Mouse (Mus musculus) kidney, postnatal 36 days (tissue): ENCODE data around the gene Tmem44.
A peak's percentile ranks its signal among the peaks of the same experiment; 100 is the strongest.

ENCODE experiments used
- DNase-seq, 2 experiments: peaks; one replicate each; pipeline ENCODE4 v3.0.0; 2021 to 2022; ENCODE audit warnings: mixed read lengths in 2 of 2

The Tmem44 gene

DNA sequence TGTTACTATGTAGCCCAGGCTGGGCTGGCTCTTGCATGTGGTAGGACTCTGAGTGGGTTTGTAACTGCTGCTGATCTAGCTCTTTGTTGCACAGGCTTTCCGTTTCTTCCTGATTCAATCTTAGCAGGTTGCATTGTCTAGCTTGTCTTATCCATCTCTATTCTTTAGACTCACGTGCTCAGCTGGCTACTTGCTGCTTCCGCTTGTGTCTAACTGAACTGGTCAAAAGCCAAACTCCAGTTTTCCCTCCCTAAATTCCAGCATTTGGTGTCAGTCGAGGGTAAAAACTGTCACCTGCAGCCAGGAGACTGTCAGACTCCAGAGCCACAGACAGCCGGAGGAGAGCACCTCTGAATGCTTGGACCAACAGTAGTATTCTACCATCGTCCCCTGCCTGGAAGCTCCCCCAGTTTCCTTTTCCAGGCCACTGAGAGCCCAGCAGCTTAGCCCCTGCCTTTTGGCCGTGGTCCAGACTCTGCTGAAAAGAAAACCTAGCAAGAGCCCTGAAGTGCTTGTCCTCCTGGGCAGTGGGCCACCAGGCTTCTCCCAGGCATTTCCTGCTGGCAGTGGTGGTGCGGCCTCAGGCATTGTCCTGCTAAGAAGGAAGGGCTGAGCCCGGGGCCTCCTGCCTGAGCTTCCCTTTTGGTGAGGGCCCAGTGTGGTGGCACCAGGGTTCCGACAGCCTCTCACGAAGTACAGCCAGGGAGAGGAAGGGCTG, 2.1 kb upstream of the Tmem44 start:
- DNase-seq, result peak; percentile 90 to 91

DNA sequence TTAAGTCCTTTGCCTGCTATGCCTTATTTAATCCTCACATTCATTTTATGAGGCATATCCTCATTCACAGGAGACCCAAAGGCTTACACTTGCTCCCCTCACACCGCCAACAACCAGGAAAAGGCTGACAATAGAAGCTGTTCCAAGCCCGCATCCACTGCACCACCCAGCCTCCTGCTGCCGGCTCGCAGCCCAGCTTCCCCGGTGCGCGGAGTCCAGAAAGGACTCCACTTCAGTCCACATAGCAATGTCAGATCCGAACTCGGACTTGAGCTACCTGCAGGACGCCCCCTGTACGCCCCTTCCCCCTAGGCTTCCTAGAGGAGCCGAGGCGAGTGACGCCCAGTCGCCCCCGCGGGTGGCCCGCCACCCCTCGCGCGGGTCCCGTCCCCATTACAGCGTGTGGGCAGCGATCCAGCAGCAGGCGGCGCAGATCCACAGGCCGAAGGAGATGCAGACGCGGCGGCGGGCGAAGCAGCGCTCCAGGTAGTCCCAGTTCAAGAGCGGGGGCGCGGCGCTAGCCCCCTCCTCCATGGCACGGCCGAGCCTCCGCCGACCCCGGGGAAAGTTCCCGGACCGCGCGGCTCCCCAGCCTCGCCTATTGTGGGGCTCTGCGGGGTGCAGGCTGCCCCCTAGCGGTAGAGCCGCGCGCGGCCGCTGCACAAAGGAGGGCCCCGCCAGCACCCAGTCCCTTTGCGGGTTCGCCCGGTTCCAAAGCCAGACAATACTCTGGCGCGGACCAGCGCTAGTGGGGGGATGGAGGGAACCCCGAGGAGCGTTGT, 485 bp downstream of the Tmem44 start:
- DNase-seq, result peak; percentile 68 to 87

DNA sequence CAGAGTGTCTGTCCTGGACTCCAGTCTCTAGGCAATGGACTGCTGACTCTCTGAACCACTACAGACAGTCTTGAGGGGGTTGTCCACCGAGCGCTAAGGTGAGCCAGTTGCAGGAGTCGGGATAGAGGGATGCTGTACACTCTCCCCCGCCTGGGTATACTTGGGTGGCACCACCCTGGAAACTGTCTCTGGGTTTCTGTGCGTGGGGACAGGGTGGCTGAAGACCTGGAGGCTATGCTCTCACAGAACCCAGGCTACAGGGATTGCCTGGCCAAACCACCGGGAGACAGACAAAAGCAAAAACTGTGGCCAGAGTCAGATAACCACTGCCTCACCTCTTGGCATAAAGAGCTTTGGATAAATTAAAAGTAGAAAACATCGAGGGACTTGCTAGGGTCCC, 1.1 kb downstream of the Tmem44 start:
- DNase-seq, result no peak

DNA sequence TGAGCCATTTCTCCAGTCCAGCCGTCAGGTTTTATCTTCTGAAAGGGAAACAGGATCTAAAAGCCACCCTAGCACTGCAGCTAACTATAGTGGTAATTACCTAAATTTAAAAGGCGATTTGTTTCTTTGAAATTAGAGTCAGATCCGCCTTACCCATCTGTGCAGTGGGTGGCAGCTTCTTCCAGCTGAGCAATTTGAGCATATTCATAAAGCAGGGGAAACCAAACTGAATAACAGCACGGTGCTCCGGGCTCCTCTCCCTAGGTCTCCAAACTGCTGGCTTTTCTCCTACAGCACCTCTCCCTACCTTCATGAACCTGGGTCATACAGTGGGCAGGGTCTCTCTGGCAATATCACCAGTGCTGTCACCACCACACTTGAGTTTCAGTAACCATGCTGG, 2.4 kb downstream of the Tmem44 start:
- DNase-seq, result no peak

DNA sequence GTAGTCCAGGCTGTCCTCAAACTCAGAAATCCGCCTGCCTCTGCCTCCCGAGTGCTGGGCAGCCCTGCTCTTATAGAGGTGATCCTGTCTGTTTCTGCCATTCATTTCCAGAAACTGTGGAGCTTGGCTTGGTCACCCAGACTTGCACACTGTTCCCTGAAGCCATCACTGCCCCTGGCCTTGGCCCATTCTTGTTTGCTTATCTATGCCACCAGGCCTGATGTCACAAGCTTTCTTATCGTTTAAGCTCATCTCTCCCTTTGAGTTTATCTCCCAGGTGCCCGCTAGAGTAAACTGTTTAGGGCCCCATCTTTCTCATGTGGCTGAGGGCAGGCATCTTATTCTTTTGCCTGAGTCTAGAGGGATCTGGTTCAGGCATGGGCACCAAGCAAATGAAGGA, 5.9 kb downstream of the Tmem44 start:
- no peak for DNase-seq

DNA sequence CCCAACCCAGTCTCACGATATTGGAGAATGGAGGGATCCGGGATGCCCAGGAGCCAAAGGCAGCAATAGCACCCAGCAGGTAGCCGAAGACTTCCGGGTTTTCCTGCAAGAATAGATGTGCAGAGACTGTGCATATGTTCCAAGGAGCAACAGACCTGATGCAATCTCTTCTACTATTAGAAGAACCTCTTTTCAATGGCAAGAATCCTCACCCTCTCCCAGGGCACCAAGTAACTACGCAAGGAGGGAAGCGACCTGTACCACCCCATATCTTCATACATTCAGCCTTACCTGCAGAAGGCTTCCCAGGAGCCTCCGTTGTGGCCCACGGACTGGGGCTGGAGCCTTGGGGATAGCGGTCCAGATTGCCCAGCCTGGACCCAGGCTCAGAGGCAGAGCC, 7.3 kb downstream of the Tmem44 start:
- DNase-seq, result no peak

DNA sequence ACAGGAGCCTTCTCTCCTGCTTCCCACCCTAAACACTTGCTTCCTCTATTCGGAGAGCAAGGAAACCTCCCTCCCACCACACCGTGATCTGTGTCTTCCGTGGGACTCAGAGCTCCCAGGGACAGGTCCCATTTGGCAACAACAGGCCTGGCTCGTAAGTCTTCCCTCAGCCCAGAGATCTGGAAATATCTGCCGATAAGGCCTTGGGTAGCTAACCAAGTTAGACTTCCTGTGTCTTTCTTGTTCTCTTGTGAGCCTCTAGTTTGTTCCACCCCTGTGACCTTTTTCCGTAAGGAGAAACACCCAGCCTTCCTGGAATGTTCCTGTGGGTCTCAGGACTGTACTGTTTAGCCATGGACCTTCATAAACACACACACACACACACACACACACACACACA, 7.8 kb downstream of the Tmem44 start:
- peak in 1 of 2 experiments; percentile 37 for DNase-seq

DNA sequence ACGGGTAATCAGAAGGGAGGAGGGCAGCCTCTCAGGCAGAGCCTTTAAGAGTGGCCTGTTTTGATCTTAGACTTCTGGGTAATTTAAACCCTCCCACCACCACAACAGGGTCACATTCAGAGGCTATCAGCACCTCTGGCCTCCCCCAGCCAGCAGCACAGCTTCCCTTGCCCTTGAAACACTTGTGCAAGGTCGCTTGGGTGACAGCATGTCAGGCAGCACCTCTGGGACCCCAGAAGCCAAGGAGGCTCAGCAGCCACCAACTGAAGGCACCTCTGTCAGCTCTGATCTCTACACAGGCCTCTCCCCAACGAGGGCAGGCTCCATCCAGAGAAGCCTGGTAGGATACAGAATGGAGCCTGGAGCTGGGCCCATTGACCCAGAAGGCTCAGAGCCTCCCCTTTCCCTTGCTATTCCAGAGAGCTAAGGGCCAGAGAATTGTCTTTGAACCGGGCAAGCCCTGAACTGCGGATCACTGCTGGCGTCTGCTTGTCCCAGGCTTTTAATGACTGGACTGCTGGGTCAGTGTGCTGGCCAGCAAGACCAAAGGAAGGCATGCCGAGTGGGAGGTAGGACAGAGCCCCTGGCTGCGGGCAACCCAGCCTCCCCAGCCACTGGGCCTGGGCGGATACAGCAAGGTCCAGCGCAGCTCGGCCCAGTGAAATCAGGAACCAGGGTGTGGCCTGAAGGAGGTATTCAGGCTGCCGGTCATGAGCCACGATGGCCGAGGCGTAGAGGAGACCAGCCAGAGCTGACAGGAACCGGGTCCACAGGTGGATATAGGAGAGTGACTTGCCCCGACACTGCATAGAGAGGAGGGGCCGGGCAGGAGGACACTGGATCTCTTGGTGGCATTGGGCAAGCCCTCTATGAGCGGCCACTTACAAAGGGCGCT, 10.3 kb downstream of the Tmem44 start:
- DNase-seq, result peak in 1 of 2 experiments; percentile 33

DNA sequence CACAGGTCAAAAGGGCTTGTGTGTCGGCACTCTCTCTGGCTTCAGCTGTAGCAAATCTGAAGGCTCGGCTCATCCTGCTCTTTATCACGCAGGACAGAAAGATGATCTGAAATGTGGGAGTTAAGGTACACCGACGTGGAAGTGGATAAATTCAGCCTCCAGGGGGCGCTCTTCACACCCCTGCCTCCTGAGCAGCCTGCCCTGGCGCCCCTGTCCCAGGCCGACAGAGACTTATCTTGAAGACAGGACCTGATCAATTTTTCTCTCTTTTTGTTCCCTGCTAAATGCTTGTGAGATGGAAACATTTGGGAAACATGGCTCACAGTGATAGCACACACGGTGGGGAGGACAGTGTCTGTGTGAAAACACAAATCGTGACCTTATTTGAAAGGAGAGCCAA, 11.2 kb downstream of the Tmem44 start:
- peak; percentile 44 to 79 for DNase-seq

DNA sequence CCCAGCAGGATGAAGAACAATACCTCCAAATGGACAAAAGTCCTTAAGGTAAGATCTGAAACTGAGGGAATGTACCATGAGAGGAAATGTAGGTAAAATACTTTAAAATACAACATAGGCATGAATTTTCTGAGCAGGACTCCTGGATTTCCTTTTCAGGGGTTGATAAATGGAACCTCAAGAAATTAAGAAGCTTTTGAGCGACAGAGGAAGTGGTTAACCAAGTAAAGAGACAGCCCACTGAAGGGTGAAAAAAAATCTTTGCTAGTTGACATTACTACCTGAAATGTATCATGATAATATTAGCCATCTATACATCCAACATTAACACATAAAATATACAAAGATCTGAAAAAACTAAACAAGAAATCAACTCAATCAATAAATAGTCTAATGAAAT, 15.6 kb downstream of the Tmem44 start:
- DNase-seq, result no peak

DNA sequence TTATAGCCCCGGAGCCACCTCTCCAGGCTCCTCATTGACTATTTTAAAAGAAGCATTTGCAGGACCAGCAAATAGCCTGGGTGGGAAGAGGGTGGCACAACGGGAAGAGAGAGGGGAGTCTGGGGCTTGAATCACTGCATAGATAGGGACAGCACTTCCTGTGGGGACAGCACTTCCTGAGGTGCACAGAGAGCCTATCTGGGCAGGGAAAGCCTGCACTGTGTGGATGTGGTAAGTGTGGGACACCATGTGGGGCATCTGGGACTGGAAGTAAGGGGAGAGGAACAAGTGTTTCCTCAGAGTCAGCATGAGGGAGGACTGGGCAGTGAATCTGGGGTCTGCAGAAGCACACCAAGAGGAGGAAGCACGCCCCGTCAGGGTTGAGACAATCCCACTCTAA, 17.1 kb downstream of the Tmem44 start:
- no peak for DNase-seq

DNA sequence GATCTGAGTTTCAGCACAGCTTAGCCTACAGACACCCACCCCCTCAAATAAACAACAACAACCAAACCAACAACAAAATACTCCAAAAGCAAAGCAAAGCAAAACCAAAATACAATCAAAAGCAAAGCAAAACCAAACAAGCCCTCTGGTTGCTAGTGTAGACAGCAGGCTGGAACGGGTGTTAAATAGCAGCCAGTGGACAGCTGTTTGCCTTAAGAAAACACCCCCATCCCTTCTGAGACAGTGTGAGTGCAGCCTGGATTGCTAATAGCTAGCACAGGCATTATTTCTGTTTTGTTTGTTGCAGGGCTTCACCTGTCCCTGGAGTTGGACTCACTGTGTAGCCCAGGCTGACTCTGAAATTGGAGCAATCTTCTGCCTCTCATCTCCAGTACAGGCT, 17.7 kb downstream of the Tmem44 start:
- DNase-seq, result no peak

DNA sequence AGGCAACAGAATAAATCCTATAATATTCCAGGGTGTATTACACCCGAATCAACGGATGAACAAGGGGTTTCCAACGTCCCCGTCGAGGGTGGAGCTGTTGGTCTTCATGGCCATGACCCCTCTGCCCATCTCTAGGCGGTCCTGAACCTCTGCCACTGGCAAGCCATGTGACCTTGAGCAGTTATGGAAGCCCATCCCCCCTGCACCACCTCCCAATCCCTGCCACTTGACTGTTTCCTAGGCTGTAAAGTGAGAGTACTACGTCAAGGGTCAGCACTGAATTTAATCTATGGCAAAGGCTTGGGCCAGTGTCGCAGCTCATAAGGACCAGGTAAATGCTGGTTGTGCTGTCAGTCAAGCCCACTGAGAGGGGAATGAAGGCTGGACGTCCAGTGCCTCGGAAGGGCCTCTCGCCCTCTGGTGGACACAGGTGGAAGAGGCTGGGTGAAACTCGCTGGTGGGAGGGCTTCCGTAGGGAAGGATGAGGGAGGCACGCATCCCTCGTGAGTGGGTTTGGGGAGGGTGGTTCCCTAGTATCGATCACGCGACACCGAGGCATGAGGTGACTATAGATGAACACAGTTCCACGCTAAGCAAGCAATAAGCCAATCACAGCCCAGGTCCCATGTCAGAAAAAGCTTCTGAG, 18.8 kb downstream of the Tmem44 start:
- DNase-seq, result peak; percentile 40 to 74

DNA sequence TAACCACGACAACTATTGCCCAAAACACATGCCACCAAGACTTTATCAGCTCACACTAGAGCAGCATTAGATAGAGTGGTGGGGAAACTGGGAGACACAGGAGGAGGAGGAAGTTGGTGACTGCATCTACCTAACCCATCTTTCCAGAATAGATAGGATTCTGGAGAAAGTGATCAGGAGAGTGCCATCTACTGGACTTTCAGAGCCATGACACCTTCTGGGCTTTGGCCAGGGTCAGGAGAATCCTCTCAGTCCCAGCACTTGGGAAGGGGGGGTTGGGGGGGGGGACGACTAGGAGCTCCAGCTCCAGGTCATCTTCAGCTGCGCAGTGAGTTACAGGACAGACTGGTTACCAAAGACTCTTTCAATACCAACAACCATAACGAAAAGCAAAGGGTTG, 19.8 kb downstream of the Tmem44 start:
- DNase-seq, result peak in 1 of 2 experiments; percentile 37

DNA sequence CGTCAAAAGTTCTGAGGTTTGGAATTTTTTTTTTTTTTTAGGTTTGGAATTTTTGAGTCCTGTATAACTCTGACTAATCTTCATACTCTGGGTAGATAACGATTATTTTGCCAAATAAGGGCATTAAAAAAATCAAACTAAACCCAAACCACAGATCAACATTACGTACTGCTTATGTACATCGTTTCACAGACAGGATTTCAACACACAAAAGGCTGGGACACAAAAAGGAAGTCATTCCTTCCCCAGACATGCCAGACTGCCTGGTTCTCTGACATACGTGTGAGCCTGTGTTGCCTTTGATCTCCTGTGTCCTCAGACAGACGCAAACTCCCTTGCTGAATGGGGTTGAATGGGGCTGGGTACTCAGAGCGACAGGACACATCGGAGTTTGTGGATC, 22.3 kb downstream of the Tmem44 start:
- DNase-seq, result no peak

DNA sequence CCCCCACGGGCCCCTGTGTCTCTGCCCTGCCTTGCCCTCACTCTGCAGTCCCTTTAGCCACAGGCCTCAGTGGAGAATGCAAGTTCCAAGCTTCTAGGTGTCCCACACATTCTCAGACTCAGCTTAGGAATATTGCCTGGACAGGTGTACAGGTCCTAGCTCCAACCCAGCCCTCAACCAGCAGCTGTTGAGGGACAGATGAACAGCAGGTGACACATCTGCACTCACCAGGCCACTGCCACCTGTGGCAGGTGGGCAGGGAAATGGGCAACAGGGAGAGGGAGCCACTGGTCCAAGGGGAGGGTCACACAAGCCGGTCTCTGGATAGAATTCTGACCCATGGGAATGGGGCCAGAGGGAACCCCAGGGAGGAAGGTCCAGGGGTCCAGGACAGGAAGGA, 22.8 kb downstream of the Tmem44 start:
- no peak for DNase-seq

DNA sequence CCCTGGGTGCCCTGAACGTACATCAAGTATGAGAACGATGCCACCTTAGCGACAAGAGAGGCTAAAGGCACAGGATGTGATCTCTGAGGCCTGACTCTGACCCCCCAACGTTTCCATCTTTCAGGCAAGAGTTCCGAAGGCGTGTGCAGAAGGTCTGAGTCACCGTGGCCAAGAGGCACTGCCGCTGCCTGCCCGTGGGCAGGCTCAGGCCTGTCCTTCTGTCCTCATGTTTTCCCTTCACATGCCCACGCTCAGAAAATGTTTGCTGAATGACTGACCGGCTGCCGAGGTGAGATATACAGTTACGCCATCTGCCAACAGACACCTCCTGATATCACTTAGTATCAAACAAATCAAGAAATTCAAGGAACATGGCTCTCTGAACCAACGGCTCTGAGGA, 24.9 kb downstream of the Tmem44 start:
- no peak for DNase-seq

DNA sequence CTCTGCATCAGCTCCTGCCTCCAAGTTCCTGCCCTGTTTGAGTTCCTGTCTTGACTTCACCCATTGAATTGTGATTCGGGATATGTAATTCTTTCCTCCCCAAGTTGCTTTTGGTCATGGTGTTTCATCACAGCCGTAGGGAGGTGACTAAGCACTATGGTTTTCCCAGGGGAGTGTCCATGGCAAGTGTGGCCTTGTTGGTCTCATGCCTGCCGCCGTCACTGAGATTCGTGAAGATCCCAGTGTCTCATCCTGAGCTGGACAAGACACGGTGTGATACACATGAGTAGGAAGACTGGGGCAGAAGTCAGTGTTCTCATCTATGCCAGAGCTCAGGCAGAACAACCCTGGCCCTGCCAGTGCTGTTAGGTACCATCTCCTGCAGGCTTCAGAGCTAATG, 26.2 kb downstream of the Tmem44 start:
- DNase-seq, result no peak

DNA sequence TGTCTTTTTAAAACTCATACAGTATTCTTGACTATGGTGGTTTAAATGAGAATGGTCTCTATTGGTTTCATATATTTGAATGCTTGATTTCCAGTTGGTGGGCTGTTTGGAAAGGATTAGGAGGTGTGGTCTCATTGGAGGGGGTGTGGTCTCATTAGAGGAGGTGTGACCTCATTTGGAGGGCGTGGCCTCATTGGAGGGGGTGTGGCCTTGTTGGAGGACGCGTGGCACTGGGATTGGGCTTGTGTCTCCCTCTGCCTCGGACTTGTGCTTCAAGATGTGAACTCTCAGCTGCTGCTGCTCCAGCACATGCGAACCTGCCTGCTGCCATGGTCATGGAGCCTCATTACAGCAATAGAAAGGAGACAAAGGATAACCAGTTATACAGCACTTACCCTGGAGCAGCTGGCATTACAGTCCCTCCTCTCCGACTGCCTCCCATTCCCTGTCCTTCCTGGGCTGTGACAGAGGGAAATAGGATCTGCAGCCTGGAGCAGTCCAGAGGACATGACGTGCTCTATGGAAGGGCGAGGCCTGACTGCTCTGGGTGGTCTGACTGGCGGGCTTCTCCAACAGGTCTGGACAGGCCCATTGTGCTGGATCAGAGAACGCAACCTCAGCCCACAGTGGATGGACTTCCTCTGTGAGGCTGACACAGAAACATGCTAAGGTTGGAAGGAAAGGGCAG, 28.2 kb downstream of the Tmem44 start:
- peak in 1 of 2 experiments; percentile 30 for DNase-seq

DNA sequence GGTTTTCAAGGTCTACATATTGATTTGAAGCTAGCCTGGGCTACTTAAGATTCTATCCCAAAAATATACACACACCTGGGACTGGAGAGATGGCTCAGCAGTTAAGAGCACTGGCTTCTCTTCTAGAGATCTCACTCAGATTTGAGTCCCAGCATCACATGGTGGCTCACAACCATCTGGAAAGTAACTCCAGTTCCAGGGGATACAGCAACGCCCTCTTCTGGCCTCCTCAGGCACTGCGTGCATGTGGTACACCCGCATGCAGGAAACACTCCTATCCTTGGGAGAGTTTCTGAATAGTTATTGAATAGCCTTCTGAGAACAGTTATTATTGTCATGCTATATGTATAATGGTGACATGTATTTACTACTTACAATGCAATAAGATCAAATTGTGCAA, 29.5 kb downstream of the Tmem44 start:
- DNase-seq, result peak in 1 of 2 experiments; percentile 15

DNA sequence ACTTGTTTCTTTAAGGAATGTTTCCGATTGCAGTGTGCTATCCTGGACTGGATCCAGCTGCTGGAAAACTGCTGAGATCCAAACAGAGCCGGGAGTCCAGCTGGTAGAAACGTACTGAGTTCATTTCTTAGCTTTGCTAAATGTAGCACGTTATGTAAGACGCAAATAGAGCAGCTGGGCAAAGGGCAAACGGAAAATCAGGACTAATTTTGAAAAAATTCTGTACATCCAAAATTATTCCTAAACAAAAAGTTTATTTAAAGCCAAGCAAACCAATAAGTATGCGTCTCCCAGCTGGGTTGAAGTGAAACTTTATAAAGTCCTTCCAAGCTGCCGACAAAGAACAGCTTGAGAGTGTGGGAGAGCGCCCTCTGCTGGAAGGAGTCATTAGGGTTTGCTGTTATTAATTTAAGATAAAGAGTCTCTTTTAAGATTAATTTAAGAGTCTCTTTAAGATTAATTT, 30.2 kb downstream of the Tmem44 start:
- DNase-seq, result peak; percentile 90 to 93

DNA sequence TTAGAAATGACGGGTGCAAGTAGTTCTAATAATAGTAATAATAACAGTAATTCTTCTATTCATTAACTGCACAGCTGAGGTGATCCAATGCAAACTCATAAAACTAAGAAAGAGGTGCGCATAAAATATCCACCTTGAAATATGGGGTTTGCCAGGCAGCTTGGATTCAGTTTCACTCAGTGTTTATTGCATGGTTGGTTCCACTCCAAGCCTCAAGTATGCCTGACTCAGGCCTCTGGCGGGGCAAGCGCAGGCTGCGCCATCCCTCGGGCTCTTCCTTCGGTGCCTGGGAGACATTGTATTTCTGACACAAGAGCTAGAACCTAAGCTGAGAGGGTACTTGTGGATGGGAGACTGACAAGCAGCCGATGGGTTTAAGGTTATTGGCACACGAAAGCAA, 32.0 kb downstream of the Tmem44 start:
- peak in 1 of 2 experiments; percentile 14 for DNase-seq
